Mouse (Mus musculus) activated CD4-positive, CD25-positive, alpha-beta regulatory T cell, adult 9 weeks (primary cell): Measurements from ENCODE around the gene Olfr1024. TPM values are rescaled to one million over a fixed set of nuclear protein-coding genes. Genes with fewer than 3 reads are reported as not detected.

Source experiments
- polyA plus RNA-seq: library from polyadenylated mRNA; unstranded; fragments of 100-300 nt; shearing (Covaris generic); gene quantifications from one replicate; pipeline ENCODE4 v1.2.1, GENCODE M21; 2017

Gene Olfr1024
- polyA plus RNA-seq, result not detected

DNA sequence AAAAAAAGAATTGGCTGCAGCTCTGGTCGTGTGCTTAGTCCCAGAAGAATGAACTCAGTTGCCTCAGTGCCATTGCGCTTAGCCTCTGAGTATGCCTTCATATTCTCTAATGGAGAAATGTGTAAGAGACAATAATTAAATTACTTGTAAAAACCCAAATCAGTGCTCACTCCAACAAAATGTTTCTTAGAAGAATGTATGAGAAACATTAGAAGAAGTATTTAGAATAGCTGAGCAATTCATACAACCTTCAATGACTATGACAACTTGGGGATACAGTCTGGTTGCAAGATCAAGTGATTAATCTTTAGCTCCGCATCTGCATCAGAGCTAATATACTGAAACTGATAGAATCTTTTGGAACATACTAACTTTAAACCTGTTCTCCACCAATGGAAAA lies at the start of gene Olfr1024:
TSS of gene Olfr1024 (minus strand) at position 101 of the 400 bp plus-strand sequence.

DNA sequence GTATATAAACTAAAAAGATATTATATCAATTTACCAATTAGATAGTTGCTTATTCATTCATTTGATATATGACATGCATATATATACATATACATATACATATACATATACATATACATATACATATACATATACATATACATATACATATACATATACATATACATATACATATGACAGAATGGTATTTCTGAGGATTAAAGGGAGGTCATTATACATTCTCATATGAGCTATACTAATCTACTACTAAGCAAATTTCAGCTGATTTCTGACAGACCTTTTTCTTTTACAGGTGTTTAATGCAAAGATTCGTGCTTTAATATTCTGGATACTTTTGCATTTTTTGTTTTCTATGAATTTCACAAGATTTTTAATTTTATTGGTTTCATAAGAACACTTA lies 45.3 kb upstream of the Olfr1024 start, which contains the start of gene Olfr1028:
TSS of gene Olfr1028 (plus strand) at position 301 of the 400 bp plus-strand sequence.

DNA sequence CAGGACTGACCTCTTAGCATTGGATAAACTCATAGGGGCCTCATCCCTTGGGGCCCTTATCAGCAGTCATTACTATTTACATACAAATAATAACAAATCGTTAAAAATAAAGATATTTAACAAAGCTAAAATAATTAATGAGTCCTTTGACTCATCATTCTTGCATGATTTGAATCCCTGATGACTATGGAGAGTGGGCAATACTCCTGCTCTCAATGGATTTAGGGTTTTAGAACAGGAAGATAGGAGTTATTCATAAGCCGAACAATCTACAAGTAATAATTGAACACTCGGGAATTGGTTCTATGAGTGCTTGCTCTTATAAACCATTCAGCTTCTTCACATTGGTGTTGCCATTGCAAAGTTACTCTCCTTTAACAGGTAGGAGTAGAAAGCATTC lies 16.4 kb upstream of the Olfr1024 start, which contains the start of gene Olfr1026:
TSS of gene Olfr1026 (plus strand) at position 301 of the 400 bp plus-strand sequence.

DNA sequence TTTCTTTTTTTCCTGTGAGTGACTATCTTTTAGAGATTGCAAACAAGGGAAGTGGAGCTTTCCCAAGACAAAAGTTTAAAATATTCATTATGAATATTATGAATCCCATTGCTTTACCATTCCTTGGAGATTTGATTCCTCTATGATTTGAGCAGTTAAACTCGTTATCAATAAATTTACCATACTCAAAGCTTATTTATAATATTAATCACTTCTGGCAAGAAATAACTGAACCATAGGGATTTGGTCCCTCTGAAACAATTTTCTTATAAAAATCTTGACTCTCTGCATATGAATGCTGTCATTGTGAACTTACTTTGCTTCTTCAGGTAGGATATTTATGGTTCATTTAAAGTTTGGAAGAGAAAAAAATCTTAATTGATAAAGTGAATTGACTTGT lies 10.0 kb upstream of the Olfr1024 start, which contains the start of gene Olfr1025-ps1:
TSS of gene Olfr1025-ps1 (plus strand) at position 301 of the 400 bp plus-strand sequence.

DNA sequence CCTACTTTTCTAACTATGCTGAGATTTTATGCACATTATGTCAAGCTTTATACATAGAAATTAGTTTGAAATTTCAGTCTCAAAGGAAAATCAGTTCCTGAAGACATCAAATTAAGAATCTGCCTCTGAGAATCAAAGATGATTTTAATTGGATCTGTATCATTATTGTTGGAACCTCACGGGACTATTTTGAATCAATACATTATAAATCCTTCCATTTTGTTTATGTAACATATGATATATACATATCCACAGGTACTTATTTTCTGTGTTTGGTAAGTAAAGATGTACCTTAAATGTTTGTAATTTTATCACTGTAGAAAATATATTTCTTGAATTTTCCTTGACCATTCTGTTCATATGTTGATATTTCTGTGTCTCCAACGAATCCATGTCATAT lies 19.5 kb downstream of the Olfr1024 start, which contains the start of gene Olfr1023:
TSS of gene Olfr1023 (plus strand) at position 301 of the 400 bp plus-strand sequence.

DNA sequence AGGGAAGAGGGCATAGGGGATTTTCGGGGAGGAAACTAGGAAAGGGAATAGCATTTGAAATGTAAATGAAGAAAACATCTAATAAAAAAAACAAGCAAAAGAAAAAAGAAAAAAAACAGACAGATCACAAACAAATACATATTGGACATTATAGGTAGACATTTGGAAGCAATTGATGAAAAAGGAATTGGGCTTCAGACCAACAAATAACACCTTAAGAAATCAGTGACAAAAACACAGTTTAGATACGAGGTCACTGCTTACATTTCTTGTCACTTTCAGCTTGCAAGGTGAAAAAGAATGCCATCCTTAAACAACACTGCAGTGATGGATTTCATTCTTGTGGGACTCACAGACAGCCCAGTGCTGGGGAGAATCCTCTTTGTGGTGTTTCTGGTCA lies 36.6 kb downstream of the Olfr1024 start, which contains the start of gene Olfr1022:
TSS of gene Olfr1022 (plus strand) at position 301 of the 400 bp plus-strand sequence.

Other genes starting within 250 kb of the Olfr1024 start
- gene Olfr154, start 240.6 kb downstream of the Olfr1024 start, polyA plus RNA-seq, result not detected
- gene Olfr1006, start 226.3 kb downstream of the Olfr1024 start, polyA plus RNA-seq, result not detected
- gene Olfr1008, start 215.6 kb downstream of the Olfr1024 start, polyA plus RNA-seq, result not detected
- gene Olfr1009, start 189.6 kb downstream of the Olfr1024 start, polyA plus RNA-seq, result not detected
- gene Olfr1012, start 142.3 kb downstream of the Olfr1024 start, polyA plus RNA-seq, result not detected
- not detected for gene Olfr1013, start 138.0 kb downstream of the Olfr1024 start, polyA plus RNA-seq
- gene Olfr1014, start 132.3 kb downstream of the Olfr1024 start, polyA plus RNA-seq, result not detected
- gene Olfr1015, start 123.0 kb downstream of the Olfr1024 start, polyA plus RNA-seq, result not detected
- not detected for gene Olfr1016, start 102.5 kb downstream of the Olfr1024 start, polyA plus RNA-seq
- not detected for gene Olfr1018, start 86.6 kb downstream of the Olfr1024 start, polyA plus RNA-seq
- not detected for gene Olfr1019, start 59.6 kb downstream of the Olfr1024 start, polyA plus RNA-seq
- gene Olfr1020, start 58.0 kb downstream of the Olfr1024 start, polyA plus RNA-seq, result not detected
- gene Olfr1022, start 36.5 kb downstream of the Olfr1024 start, polyA plus RNA-seq, result not detected
- not detected for gene Olfr1023, start 19.4 kb downstream of the Olfr1024 start, polyA plus RNA-seq
- not detected for gene Olfr1025-ps1, start 10.1 kb upstream of the Olfr1024 start, polyA plus RNA-seq
- not detected for gene Olfr1026, start 16.5 kb upstream of the Olfr1024 start, polyA plus RNA-seq
- not detected for gene Olfr1028, start 45.4 kb upstream of the Olfr1024 start, polyA plus RNA-seq
- not detected for gene Olfr1029, start 68.8 kb upstream of the Olfr1024 start, polyA plus RNA-seq
- gene Olfr1030, start 74.2 kb upstream of the Olfr1024 start, polyA plus RNA-seq, result not detected
- not detected for gene Olfr1031, start 85.3 kb upstream of the Olfr1024 start, polyA plus RNA-seq
- gene Olfr1032, start 100.5 kb upstream of the Olfr1024 start, polyA plus RNA-seq, result not detected
- gene Olfr1033, start 115.6 kb upstream of the Olfr1024 start, polyA plus RNA-seq, result not detected
- not detected for gene Olfr1034, start 140.8 kb upstream of the Olfr1024 start, polyA plus RNA-seq
- not detected for gene Olfr1036, start 168.9 kb upstream of the Olfr1024 start, polyA plus RNA-seq
- gene Olfr1037, start 182.3 kb upstream of the Olfr1024 start, polyA plus RNA-seq, result not detected
- not detected for gene Olfr1039, start 230.9 kb upstream of the Olfr1024 start, polyA plus RNA-seq
- gene Olfr1040, start 241.7 kb upstream of the Olfr1024 start, polyA plus RNA-seq, result not detected